Mouse (Mus musculus) ES-Bruce4 (cell line): ENCODE data around the gene Wnk2.

Experiments
- CTCF ChIP-seq: IDR thresholded peaks from one replicate; pipeline ENCODE4 v1.8.1; 2011; ENCODE audit warnings: low read depth, low read length
- EP300 ChIP-seq: IDR thresholded peaks from 2 replicates; pipeline ENCODE4 v1.6.1; 2011; ENCODE audit warnings: low read depth, low read length; ENCODE audit not compliant: insufficient read depth
- POLR2A ChIP-seq: IDR thresholded peaks from one replicate; pipeline ENCODE4 v1.8.1; 2011; ENCODE audit warnings: low read length; ENCODE audit not compliant: insufficient read depth

GRCm38 (mm10) chr13:49133125-49133524 lies 14.7 kb downstream of the Wnk2 start:
- TF ChIP-seq EP300, result no peak
- TF ChIP-seq CTCF, result no peak
- TF ChIP-seq POLR2A, result no peak
